8 mouse cellular contexts compared by ENCODE assay signal in genomic region chr5:88553271-88554085, GRCm38 (mm10). TPM values are rescaled to one million over a fixed set of nuclear protein-coding genes. Genes with fewer than 3 reads are reported as not detected.
DNase-seq lines count a peak whose midpoint lies in the region; ATAC-seq and TF ChIP-seq lines count a peak whose summit lies in the region.

No protein-coding gene starts in this region.

- H3K79me3 ChIP-seq in C2C12 (ENCODE audit: low read depth) = peaks cover 30% of the 10 kb centered on the region

- no peak for TF ChIP-seq POLR2A in olfactory bulb, adult 2 months (IDR thresholded peaks at IDR 0.05; ENCODE audit: insufficient read depth, low read depth, low read length)

- no peak for DNase-seq in gastrocnemius, adult 2 months
- no peak for DNase-seq in gastrocnemius, postnatal 10 days
- DNase-seq in limb, embryonic 11.5 days (ENCODE audit: low spot score) = no peak
- no peak for DNase-seq in right cerebral cortex, postnatal 10 days (ENCODE audit: low spot score in 2 of 2)
- DNase-seq in spleen, adult 18-20 months = no peak

- peak; percentile 49 for ATAC-seq in embryonic facial prominence, embryonic 13.5 days (ENCODE audit: insufficient number of reproducible peaks, insufficient read depth, low FRiP score, low TSS enrichment, low read depth)
- peak; percentile 69 for ATAC-seq in limb, embryonic 11.5 days (ENCODE audit: insufficient number of reproducible peaks, low FRiP score, low TSS enrichment, low read depth)

- no peaks in the 10 kb centered on the region for H3K27me3 ChIP-seq in C2C12 (ENCODE audit: control insufficient read depth, insufficient read depth, insufficient read length)
- H3K27me3 ChIP-seq in embryonic facial prominence, embryonic 13.5 days = no peaks in the 10 kb centered on the region
- no peaks in the 10 kb centered on the region for H3K27me3 ChIP-seq in limb, embryonic 11.5 days (ENCODE audit: control insufficient read depth, insufficient read depth, low read length)

- 8% methylated on average over 29 of the region's 29 CpGs for WGBS in embryonic facial prominence, embryonic 13.5 days
- 10% methylated on average over 29 of the region's 29 CpGs for WGBS in limb, embryonic 11.5 days
- 7% methylated on average over 29 of the region's 29 CpGs for WGBS in olfactory bulb, adult 2 months

- no peak for TF ChIP-seq CTCF in gastrocnemius, adult 2 months (IDR thresholded peaks at IDR 0.05)
- no peak for TF ChIP-seq CTCF in C2C12 (IDR thresholded peaks at IDR 0.05; ENCODE audit: control insufficient read depth, insufficient read depth, insufficient read length)
- no peak for TF ChIP-seq CTCF in olfactory bulb, adult 2 months (IDR thresholded peaks at IDR 0.05; ENCODE audit: insufficient read depth, low read depth, low read length)

- intact Hi-C loops in gastrocnemius, adult 2 months (cut with DNase I) = no loop called here

- peak overlapping the region; percentile 98 for H3K27ac ChIP-seq in gastrocnemius, adult 2 months
- peak overlapping the region; percentile 97 for H3K27ac ChIP-seq in embryonic facial prominence, embryonic 13.5 days
- peak overlapping the region; percentile 79 for H3K27ac ChIP-seq in limb, embryonic 11.5 days (replicated peaks; ENCODE audit: low read depth, low read length)
- H3K27ac ChIP-seq in olfactory bulb, adult 2 months (ENCODE audit: insufficient read depth, low read depth, low read length) = peak overlapping the region; percentile 85

- H3K9ac ChIP-seq in embryonic facial prominence, embryonic 13.5 days = peak overlapping the region; percentile 83
- H3K9ac ChIP-seq in limb, embryonic 11.5 days (ENCODE audit: low read length) = peak overlapping the region; percentile 81

- peaks cover 32% of the 10 kb centered on the region for H3K79me2 ChIP-seq in C2C12 (ENCODE audit: control insufficient read depth, insufficient read depth)

- peaks cover 25% of the 10 kb centered on the region for H3K36me3 ChIP-seq in C2C12 (ENCODE audit: control insufficient read depth, insufficient read depth)
- peaks cover 17% of the 10 kb centered on the region for H3K36me3 ChIP-seq in embryonic facial prominence, embryonic 13.5 days
- no peaks in the 10 kb centered on the region; the same call in 1 of the 2 replicates for H3K36me3 ChIP-seq in limb, embryonic 11.5 days (ENCODE audit: control insufficient read depth, insufficient read depth, low read length)

- peak overlapping the region; percentile 69 for H3ac ChIP-seq in C2C12 (ENCODE audit: control insufficient read depth, insufficient read length, low read depth)

- H3K4me3 ChIP-seq in gastrocnemius, adult 2 months = peak overlapping the region; percentile 76
- H3K4me3 ChIP-seq in C2C12 (ENCODE audit: insufficient read depth, poor library complexity, severe bottlenecking) = peak overlapping the region; percentile 41
- H3K4me3 ChIP-seq in embryonic facial prominence, embryonic 13.5 days = peak overlapping the region; percentile 85
- H3K4me3 ChIP-seq in limb, embryonic 11.5 days (ENCODE audit: low read depth, low read length) = peak overlapping the region; percentile 83
- peak overlapping the region; percentile 78 for H3K4me3 ChIP-seq in olfactory bulb, adult 2 months (ENCODE audit: insufficient read depth, low read depth, low read length)

- H3K4me2 ChIP-seq in embryonic facial prominence, embryonic 13.5 days = peak overlapping the region; percentile 63
- peak overlapping the region; percentile 65 for H3K4me2 ChIP-seq in limb, embryonic 11.5 days (ENCODE audit: low read depth, severe bottlenecking)

- H3K4me1 ChIP-seq in embryonic facial prominence, embryonic 13.5 days = peaks cover 17% of the 10 kb centered on the region
- peaks cover 3% of the 10 kb centered on the region; the same call in 1 of the 2 replicates for H3K4me1 ChIP-seq in limb, embryonic 11.5 days (ENCODE audit: control insufficient read depth, insufficient read depth, low read length)
- peaks cover 8% of the 10 kb centered on the region for H3K4me1 ChIP-seq in olfactory bulb, adult 2 months (ENCODE audit: control insufficient read depth, insufficient read depth, low read length)

- no peaks in the 10 kb centered on the region for H3K9me3 ChIP-seq in embryonic facial prominence, embryonic 13.5 days
- no peaks in the 10 kb centered on the region for H3K9me3 ChIP-seq in limb, embryonic 11.5 days (ENCODE audit: control insufficient read depth, low read length)

TF ChIP-seq in C2C12, 6 proteins besides CTCF, POLR2A, EP300 and RAD21:
- no peak for TF ChIP-seq MAX (IDR thresholded peaks at IDR 0.05)
- no peak for TF ChIP-seq MYOG (IDR thresholded peaks at IDR 0.05; ENCODE audit: control insufficient read depth, extremely low read depth, insufficient read length)
- no peak for TF ChIP-seq USF1 (IDR thresholded peaks at IDR 0.05; ENCODE audit: low read depth)
- TF ChIP-seq MYOD1 (IDR thresholded peaks at IDR 0.05; ENCODE audit: control insufficient read depth, insufficient read length, low read depth) = no peak
- TF ChIP-seq FOSL1 (IDR thresholded peaks at IDR 0.05; ENCODE audit: insufficient read depth, low read length, poor library complexity, severe bottlenecking) = no peak
- TF ChIP-seq CEBPB (IDR thresholded peaks at IDR 0.05; ENCODE audit: low read depth) = no peak

RNA-seq across cellular contexts. Expression of gene Utp3, which starts 0.8 kb away (rescaled TPM):
- total RNA-seq in gastrocnemius, adult 2 months (2021) = 10 to 100 TPM; 23.6 to 25.7 TPM
- total RNA-seq in gastrocnemius, postnatal 10 days (2021) = 10 to 100 TPM; 24.2 to 27.1 TPM
- polyA plus RNA-seq in C2C12 (2012; fragmentation: generic; extraction: Trizol) = 43.7 TPM
- 77.5 and 83.7 TPM in 2 replicates for polyA plus RNA-seq in embryonic facial prominence, embryonic 13.5 days (2015; fragmentation: Nextera tagmentation; extraction: Ambion mirVana)
- 86.4 and 95.8 TPM in 2 replicates for polyA plus RNA-seq in limb, embryonic 11.5 days (2014; fragmentation: Nextera tagmentation; extraction: Ambion mirVana)
- not detected in 2 replicates for polyA plus RNA-seq in olfactory bulb, adult 2 months (2012; ENCODE audit: insufficient read depth, insufficient read length, low replicate concordance, missing spikeins)

RNA-seq across cellular contexts. Expression of gene Rufy3, which starts 11.4 kb away (rescaled TPM):
- 1 to 10 TPM; 6.3 to 7.4 TPM for total RNA-seq in gastrocnemius, adult 2 months (2021)
- 10 to 100 TPM in 1 of 2 experiments, 1 to 10 TPM in 1; 8.9 to 13.2 TPM for total RNA-seq in gastrocnemius, postnatal 10 days (2021)
- polyA plus RNA-seq in C2C12 (2012; fragmentation: generic; extraction: Trizol) = 3.5 TPM
- 15.4 and 17.0 TPM in 2 replicates for polyA plus RNA-seq in embryonic facial prominence, embryonic 13.5 days (2015; fragmentation: Nextera tagmentation; extraction: Ambion mirVana)
- 9.9 and 11.1 TPM in 2 replicates for polyA plus RNA-seq in limb, embryonic 11.5 days (2014; fragmentation: Nextera tagmentation; extraction: Ambion mirVana)
- 110 TPM in 1 of 2 replicates, not detected in the other for polyA plus RNA-seq in olfactory bulb, adult 2 months (2012; ENCODE audit: insufficient read depth, insufficient read length, low replicate concordance, missing spikeins)

RNA-seq across cellular contexts. Expression of gene Jchain, which starts 25.8 kb away (rescaled TPM):
- under 1 TPM in 1 of 2 experiments, not detected in 1; 0.22 TPM for total RNA-seq in gastrocnemius, adult 2 months (2021)
- under 1 TPM in 1 of 2 experiments, not detected in 1; 0.23 TPM for total RNA-seq in gastrocnemius, postnatal 10 days (2021)
- polyA plus RNA-seq in C2C12 (2012; fragmentation: generic; extraction: Trizol) = not detected
- polyA plus RNA-seq in embryonic facial prominence, embryonic 13.5 days (2015; fragmentation: Nextera tagmentation; extraction: Ambion mirVana) = 0.56 TPM in 1 of 2 replicates, not detected in the other
- polyA plus RNA-seq in limb, embryonic 11.5 days (2014; fragmentation: Nextera tagmentation; extraction: Ambion mirVana) = 0.17 TPM in 1 of 2 replicates, not detected in the other
- polyA plus RNA-seq in olfactory bulb, adult 2 months (2012; ENCODE audit: insufficient read depth, insufficient read length, low replicate concordance, missing spikeins) = not detected in 2 replicates

Comparison
In these comparisons a context has a peak if more than half of its experiments do, and no peak if none do; other contexts are left out.
1. RNA of gene Utp3, which starts 0.8 kb away (polyA plus RNA-seq): 86.4 to 95.8 TPM in limb, embryonic 11.5 days, 77.5 to 83.7 TPM in embryonic facial prominence, embryonic 13.5 days and 43.7 TPM in C2C12 (single experiment); not detected in olfactory bulb, adult 2 months; every median in the first group is over 10 times any median in the second.
2. Peak in every context shown above with its lines, with median percentiles within 50 percentile points of each other: H3K27ac ChIP-seq and H3K4me3 ChIP-seq.